Mouse (Mus musculus) retina, postnatal 1 day (tissue): ENCODE data around the gene Gata1.
"Not testable (repeated sequence)": the region's sequence is repeated elsewhere in the genome, so short reads cannot be mapped to it uniquely, and the experiment has no call there.

Experiments used
- DNase-seq: peaks from one replicate; pipeline ENCODE4 v3.0.0-alpha.2; 2012

Gata1 gene

DNA sequence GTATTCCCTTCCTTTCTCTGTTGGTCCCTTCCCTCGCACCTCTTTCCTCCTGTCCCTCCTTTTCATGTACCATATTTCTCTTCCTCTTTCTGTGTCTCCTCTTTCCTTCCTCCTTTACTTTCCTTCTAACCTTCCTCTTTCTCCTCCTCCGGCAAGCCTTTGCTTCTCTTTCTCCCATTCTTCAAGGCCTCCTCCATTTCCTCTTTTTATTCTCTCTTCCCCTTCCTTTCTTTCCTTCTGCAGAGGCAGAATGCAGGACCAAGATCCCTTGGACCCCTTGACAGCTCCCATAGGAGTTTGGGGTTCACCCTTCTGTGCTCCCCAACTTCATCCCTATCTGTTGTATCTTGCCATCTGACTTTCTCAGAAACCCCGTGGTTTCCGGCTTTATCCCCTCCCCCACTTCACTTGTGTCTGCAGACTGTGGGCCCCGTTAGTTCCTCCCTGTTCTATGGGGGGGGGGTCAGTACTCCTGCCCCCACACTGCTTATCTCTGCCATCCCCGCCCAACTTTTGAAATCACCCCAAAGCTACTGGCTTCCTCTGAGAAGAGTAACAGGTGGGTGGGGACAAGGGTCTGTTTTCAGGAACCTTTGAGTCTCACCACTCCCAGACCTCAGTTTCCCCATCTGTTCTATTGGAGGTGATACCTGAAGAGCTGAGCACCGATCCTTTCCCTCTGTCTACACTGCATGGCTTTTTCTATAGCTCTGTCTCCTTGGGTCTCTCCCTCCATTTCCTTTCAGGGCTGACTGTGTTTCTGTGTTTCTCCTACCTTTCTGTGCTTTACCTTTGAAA, 13.8 kb downstream of the Gata1 start:
- DNase-seq, result no peak

- no peak for DNase-seq
Observed at GRCm38 (mm10) chrX:7958868-7959267, 19.0 kb downstream of the Gata1 start.

DNA sequence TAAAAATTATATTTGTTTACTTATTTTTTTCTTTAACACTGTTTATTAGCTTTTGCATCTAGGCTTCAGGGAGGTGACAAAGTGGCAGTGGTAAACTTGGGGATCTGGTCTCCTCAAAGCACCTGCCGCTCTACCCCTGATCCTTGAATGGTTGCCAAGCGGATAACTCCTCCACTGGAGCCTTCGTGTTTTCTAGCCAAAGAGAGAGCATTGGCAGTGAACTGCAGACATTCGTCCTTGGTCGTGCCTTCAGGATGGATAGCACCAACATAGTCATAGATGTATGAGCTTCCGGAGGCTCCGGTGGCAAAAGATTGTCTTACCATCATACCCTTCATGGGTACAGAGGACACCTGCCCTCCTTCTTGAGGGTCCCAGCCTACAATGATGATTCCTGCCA, 27.8 kb downstream of the Gata1 start:
- no peak for DNase-seq

- DNase-seq, result peak; percentile 98
Observed at GRCm38 (mm10) chrX:7947900-7948492, 29.9 kb downstream of the Gata1 start.

DNA sequence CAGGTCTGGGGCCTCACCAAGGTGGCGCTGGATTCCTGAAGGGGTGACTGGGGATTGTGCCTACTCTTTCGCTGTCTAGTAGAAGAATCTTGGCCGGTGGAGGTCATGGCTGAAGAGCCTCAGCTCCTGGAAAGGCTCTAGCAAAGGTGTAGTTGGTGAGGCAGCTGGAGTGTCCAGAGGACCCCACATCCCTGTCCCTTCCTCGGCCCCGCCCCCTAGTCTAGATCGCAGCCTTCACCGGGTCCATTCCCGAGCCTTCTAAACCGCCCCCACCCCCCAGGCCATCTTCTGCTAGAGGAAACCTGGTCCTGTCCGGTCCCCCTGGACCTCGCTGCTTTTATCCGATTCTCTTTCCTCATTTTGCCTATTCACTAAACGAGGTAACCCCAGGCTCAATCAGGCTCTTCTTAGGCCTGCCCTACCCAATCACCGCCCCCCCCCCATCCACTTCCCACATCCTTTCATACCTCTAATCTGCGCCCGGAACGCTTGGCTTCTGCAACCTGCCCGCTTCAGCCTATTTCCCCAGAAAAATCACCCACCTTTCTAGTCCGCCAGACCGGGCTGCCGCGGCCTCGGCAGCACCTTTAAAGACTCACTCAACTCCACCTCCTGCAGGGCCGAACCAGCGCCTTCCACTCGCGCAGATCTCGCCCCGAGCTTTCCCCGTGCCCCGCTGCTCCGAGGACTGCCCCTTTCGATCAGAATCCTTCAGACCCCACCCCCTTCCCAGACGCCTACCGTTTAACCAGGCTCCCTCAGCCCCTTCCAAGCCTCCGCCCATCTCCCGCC, 30.6 kb downstream of the Gata1 start, which contains the start of gene Hdac6:
TSS of gene Hdac6 (minus strand) at position 782 of the 792 bp plus-strand sequence.
- DNase-seq, result no peak

- DNase-seq, result no peak
Observed at GRCm38 (mm10) chrX:7945618-7946017, 32.3 kb downstream of the Gata1 start.

- DNase-seq, result no peak
Observed at GRCm38 (mm10) chrX:7937667-7938066, 40.2 kb downstream of the Gata1 start.

GRCm38 (mm10) chrX:7936874-7937273, 41.0 kb downstream of the Gata1 start:
- DNase-seq, result no peak

DNA sequence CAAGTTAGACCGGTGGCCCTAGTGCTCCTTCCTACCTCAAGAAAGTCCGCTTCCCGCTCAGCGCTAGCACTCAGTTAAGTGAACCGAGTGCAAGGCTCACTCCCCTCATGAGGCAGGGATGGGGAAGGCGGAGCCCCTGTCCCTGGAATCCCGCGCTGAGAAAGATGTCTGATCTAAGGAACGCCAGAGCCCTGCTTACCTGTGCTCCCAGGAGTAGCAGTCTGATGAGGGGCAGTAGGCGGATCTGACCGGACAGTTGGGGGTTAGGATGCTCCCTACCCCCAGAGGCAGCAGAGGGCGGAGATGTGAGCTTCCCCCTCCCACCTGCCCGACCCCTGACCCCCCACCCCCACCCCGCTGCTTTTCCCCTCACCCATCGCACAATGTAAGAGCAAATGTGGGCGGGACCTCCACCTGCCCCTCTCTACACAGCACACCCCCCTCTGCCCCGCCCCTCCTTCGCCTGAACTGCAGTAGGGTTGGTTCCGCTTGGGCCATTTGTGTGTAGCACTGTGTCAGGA, 49.5 kb downstream of the Gata1 start, which contains the start of gene Eras:
TSS of gene Eras (minus strand) at position 338 of the 521 bp plus-strand sequence.
- no peak for DNase-seq

- no peak for DNase-seq
Observed at GRCm38 (mm10) chrX:7927116-7927515, 50.8 kb downstream of the Gata1 start.

DNA sequence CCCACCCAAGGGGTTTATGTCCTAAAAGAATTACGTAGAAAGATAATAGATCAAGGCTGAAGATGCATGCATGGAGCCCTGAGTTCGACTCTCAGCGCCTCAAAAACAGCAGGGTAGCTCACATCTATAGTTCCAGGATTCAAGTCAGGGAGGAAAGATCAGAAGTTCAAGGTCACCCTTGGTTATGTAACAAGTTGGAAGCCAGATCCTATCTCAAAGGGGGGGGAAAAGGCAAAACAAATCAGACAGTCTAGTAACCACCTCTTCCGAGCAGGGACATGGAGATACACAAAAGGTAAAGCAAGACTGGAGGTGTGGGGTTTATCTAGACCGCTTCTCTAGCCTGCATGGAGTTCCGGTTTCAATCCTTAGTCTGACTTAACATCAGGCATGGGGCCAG, 51.6 kb downstream of the Gata1 start:
- no peak for DNase-seq

- peak; percentile 56 for DNase-seq
Observed at GRCm38 (mm10) chrX:7922032-7922431, 55.8 kb downstream of the Gata1 start.

DNA sequence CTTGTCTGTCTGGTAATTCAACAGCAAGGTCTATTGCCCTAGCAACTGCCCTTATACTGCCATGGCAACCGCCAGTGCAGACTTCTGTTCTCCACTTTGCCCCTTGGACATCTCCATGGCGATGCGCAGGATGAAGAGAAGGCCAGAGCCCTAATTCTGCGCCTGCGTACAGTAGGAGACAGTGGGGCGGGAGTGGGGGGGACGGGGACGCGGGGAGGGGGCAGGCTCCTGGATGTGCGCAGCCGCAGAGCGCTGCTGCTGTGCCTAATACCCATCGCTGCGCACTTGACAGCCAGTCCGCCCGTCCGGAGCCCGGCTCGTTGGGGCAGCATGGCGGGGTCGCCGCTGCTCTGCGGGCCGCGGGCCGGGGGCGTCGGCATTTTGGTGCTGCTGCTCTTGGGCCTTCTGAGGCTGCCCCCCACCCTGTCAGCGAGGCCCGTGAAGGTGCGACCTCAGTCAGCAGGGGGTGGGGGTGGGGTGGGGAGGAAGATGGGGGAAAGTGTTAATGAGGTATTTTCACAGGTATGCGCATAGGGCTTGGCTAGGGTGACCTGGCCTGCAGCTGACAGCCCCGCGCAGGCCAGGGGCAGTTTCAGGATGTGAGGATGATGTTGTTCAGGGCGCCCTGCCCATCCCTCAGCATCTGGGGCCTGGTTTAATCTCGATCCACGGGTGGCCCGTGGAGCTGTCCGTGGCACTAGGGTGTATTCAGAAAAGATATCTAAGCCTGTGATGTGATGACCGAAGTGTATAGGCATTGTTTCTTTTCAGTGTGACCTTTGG, 58.1 kb downstream of the Gata1 start, which contains the start of gene Pcsk1n:
TSS of gene Pcsk1n (plus strand) at position 222 of the 783 bp plus-strand sequence.
- peak; percentile 88 for DNase-seq

DNA sequence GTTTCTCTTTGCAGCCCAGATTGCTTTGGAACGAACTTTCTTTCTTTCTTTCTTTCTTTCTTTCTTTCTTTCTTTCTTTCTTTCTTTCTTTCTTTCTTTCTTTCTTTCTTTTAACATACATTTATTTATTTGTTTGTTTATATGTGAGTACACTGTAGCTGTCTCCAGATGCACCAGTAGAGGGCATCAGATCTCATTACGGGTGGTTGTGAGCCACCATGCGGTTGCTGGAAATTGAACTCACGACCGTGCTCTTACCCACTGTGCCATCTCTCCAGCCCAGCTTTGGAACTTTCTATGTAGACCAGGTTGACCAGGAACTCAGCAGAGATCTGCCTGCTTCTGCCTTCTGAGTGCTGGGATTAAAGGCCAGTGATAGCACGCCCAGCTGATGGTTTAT, 59.9 kb downstream of the Gata1 start:
- not testable (repeated sequence) for DNase-seq

- peak; percentile 25 for DNase-seq
Observed at GRCm38 (mm10) chrX:7915669-7916068, 62.2 kb downstream of the Gata1 start.

GRCm38 (mm10) chrX:7910473-7910872, 67.4 kb downstream of the Gata1 start:
- DNase-seq, result peak; percentile 17
